Mouse (Mus musculus) embryonic facial prominence, embryonic 11.5 days (tissue): ENCODE measurements around the gene Trim37. TPM values are rescaled to one million over a fixed set of nuclear protein-coding genes. Genes with fewer than 3 reads are reported as not detected.

ENCODE experiments used
- ATAC-seq: fragments of 200-750 bp; cut with Nextera tagmentation; replicated peaks from 2 replicates; pipeline ENCODE4 v1.8.0; 2017; ENCODE audit warnings: low read depth; ENCODE audit not compliant: insufficient number of reproducible peaks, low FRiP score, low TSS enrichment
- DNase-seq: peaks from one replicate; pipeline ENCODE4 v3.0.0-alpha.2; 2015; ENCODE audit warnings: low spot score
- H3K27ac ChIP-seq: fragments of 300-500 bp; sonication (generic); replicated peaks from 2 replicates; pipeline ENCODE4 v1.5.1; 2014; ENCODE audit warnings: mild to moderate bottlenecking, low read depth, low read length, control low read depth
- H3K27me3 ChIP-seq: fragments of 300-500 bp; sonication (generic); 2 replicates; pipeline ENCODE4 v1.6.1; 2014; ENCODE audit warnings: mild to moderate bottlenecking, low read length, moderate library complexity, mixed read lengths; ENCODE audit not compliant: control insufficient read depth, insufficient read depth
- H3K36me3 ChIP-seq: fragments of 300-500 bp; sonication (generic); replicated peaks from 2 replicates; pipeline ENCODE4 v1.6.1; 2014; ENCODE audit warnings: low read depth, mild to moderate bottlenecking, low read length, moderate library complexity, mixed read lengths; ENCODE audit not compliant: control insufficient read depth, insufficient read depth
- H3K4me1 ChIP-seq: fragments of 300-500 bp; sonication (generic); 2 replicates; pipeline ENCODE4 v1.6.1; 2014; ENCODE audit warnings: low read length, mixed read lengths; ENCODE audit not compliant: control insufficient read depth, insufficient read depth
- H3K4me2 ChIP-seq: fragments of 300-500 bp; sonication (generic); 2 replicates; pipeline ENCODE4 v1.6.1; 2014; ENCODE audit warnings: low read depth, mild to moderate bottlenecking, control low read depth, low read length, moderate library complexity
- H3K4me3 ChIP-seq: fragments of 300-500 bp; sonication (generic); 2 replicates; pipeline ENCODE4 v1.5.1; 2014; ENCODE audit warnings: low read depth, low read length, control low read depth
- H3K9ac ChIP-seq: fragments of 300-500 bp; sonication (generic); replicated peaks from 2 replicates; pipeline ENCODE4 v1.6.1; 2014; ENCODE audit warnings: mild to moderate bottlenecking, control low read depth, low read length
- H3K9me3 ChIP-seq: fragments of 300-500 bp; sonication (generic); replicated peaks from 2 replicates; pipeline ENCODE4 v1.6.1; 2016; ENCODE audit warnings: mild to moderate bottlenecking, low read length, inconsistent platforms, mixed read lengths; ENCODE audit not compliant: control insufficient read depth
- WGBS: fragments of 180-500 bp; shearing (Covaris S2); extraction: QIAGEN DNeasy Blood & Tissue Kit; methylation state at CpG from one replicate; pipeline ENCODE4 v1.1.7; 2014; 5-methylcytosine and 5-hydroxymethylcytosine counted together
- polyA plus RNA-seq: library from polyadenylated mRNA; unstranded; fragments of >200 nt; fragmentation: Nextera tagmentation; extraction: Ambion mirVana; gene quantifications from 2 replicates; pipeline ENCODE4 v1.2.1, GENCODE M21; 2014

Trim37 gene
- polyA plus RNA-seq, 1 experiment from 2014 or later, result 45.2 TPM

DNA sequence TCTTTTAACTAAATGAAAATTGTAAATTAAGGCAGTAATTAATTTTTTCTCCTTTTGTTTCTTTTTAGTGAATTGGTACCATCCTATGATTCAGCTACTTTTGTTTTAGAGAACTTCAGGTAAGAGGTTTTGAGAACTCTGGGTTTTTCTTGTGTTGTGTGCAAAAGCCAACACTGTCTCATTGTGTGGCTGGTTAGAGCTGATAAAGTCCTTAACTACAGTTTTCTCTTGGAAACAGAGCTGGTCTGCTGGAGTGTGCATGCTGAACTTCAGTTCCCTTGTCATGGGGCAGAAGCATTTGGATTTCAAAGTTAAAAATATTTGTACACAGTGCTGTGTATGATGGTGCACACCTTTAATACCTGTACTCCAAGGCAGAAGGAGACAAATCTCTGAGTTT, 36.9 kb downstream of the Trim37 start:
- ATAC-seq (no peak), DNase-seq (no peak)
- no peak overlapping the region for H3K9ac ChIP-seq
- no peaks in the 10 kb centered on the region for H3K27me3 ChIP-seq
- no peaks in the 10 kb centered on the region for H3K9me3 ChIP-seq
- no peak overlapping the region for H3K27ac ChIP-seq
- H3K4me1 ChIP-seq, result no peaks in the 10 kb centered on the region
- peaks cover 5% of the 10 kb centered on the region; the same call in 1 of the 2 replicates for H3K36me3 ChIP-seq
- H3K4me2 ChIP-seq, result no peak overlapping the region
- H3K4me3 ChIP-seq, result no peak overlapping the region

GRCm38 (mm10) chr11:87173625-87174024, 46.7 kb downstream of the Trim37 start:
- Histone ChIP-seq H3K9me3 (no peaks in the 10 kb centered on the region), H3K9ac (no peak overlapping the region), H3K27me3 (no peaks in the 10 kb centered on the region), H3K36me3 (peaks cover 3% of the 10 kb centered on the region), H3K27ac (no peak overlapping the region), H3K4me1 (no peaks in the 10 kb centered on the region), H3K4me3 (no peak overlapping the region), H3K4me2 (no peak overlapping the region)
- DNase-seq, result no peak
- 90% methylated on average over 5 of the region's 5 CpGs for WGBS
- ATAC-seq, result no peak

DNA sequence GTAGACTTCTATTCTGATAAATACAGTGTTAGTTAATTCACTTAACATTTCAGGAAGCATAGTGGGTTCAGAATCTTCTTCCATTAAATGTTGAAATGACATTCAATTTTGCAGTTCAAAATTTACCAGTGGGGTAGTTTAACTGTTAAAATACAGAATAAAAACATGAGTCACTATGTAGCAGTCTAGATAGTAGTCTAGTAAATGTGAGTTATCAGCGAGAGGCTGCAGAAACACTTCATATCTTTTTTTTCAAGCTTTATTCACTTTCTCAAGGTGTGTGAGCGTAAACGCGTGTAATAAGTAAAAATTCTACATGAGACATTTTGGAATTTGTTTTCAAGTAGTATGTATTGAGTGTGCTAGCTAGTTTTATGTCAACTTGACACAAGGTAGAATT, 48.2 kb downstream of the Trim37 start:
- Histone ChIP-seq H3K27me3 (no peaks in the 10 kb centered on the region), H3K4me1 (no peaks in the 10 kb centered on the region), H3K36me3 (no peaks in the 10 kb centered on the region; the same call in 1 of the 2 replicates), H3K9ac (no peak overlapping the region), H3K4me3 (no peak overlapping the region), H3K4me2 (no peak overlapping the region), H3K27ac (no peak overlapping the region), H3K9me3 (no peaks in the 10 kb centered on the region)
- WGBS, result 95% methylated on average over 4 of the region's 4 CpGs
- DNase-seq, result no peak
- ATAC-seq, result no peak

DNA sequence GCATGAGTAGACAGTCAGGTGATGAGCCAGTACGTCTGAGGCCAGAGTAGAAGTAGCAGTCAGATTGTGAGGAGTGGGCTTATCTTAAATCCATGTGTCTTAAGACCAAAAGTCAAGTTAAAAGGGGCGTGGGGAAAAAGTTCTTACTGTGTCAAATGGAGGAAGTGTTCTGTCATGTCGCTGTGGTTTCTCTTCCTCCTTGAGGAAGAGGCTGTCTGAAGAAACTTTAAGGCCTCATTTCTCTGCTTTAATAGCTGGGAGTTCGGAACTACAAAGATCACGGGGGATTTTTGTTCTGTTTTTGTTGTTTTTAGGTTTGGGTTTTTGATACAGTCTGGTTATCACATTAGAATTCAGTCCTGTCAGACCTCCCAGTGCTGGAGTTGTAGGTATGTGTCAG, 85.4 kb downstream of the Trim37 start:
- Histone ChIP-seq H3K27me3 (no peaks in the 10 kb centered on the region), H3K9ac (no peak overlapping the region), H3K4me3 (no peak overlapping the region), H3K4me1 (no peaks in the 10 kb centered on the region), H3K4me2 (no peak overlapping the region), H3K36me3 (no peaks in the 10 kb centered on the region), H3K9me3 (no peaks in the 10 kb centered on the region), H3K27ac (no peak overlapping the region)
- DNase-seq (no peak), ATAC-seq (no peak)
- 82% methylated on average over 5 of the region's 5 CpGs for WGBS

DNA sequence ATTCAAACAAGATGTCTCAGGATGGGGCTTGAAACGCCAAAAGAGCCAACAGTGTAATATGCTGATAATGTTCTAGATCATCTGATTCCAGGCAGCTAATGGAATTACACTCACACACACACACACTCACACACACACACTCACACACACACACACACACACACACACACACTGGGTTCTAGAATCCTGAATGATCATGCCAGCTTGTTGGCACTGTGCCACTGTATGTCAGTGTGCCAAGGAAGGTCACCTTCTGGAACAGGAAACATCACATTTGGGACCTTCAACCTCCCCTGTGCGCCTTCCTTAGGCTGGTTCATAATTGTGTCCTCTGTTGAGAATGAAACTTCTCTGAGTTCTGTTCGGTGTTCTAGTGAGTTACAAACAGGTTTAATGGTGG, 95.8 kb downstream of the Trim37 start:
- no peaks in the 10 kb centered on the region for H3K4me1 ChIP-seq
- no peak overlapping the region for H3K4me2 ChIP-seq
- WGBS, result 84% methylated on average over 3 of the region's 3 CpGs
- no peak overlapping the region for H3K9ac ChIP-seq
- H3K27ac ChIP-seq, result no peak overlapping the region
- H3K27me3 ChIP-seq, result no peaks in the 10 kb centered on the region
- H3K36me3 ChIP-seq, result no peaks in the 10 kb centered on the region
- ATAC-seq (no peak), DNase-seq (no peak)
- no peaks in the 10 kb centered on the region for H3K9me3 ChIP-seq
- no peak overlapping the region for H3K4me3 ChIP-seq

- H3K36me3 ChIP-seq, result no peaks in the 10 kb centered on the region
- no peak overlapping the region for H3K9ac ChIP-seq
- H3K4me3 ChIP-seq, result no peak overlapping the region
- H3K4me1 ChIP-seq, result no peaks in the 10 kb centered on the region
- no peaks in the 10 kb centered on the region for H3K9me3 ChIP-seq
- ATAC-seq, result no peak
- H3K4me2 ChIP-seq, result no peak overlapping the region
- no peak overlapping the region for H3K27ac ChIP-seq
- DNase-seq, result no peak
- H3K27me3 ChIP-seq, result no peaks in the 10 kb centered on the region
- 85% methylated on average over 5 of the region's 5 CpGs for WGBS
Observed at GRCm38 (mm10) chr11:87227056-87227455, 100.2 kb downstream of the Trim37 start.

- 90% methylated on average over 5 of the region's 5 CpGs for WGBS
- no peaks in the 10 kb centered on the region for H3K27me3 ChIP-seq
- H3K4me1 ChIP-seq, result no peaks in the 10 kb centered on the region
- no peaks in the 10 kb centered on the region for H3K9me3 ChIP-seq
- ATAC-seq (no peak), DNase-seq (no peak)
- no peaks in the 10 kb centered on the region for H3K36me3 ChIP-seq
- H3K4me3 ChIP-seq, result no peak overlapping the region
- no peak overlapping the region for H3K27ac ChIP-seq
- H3K9ac ChIP-seq, result no peak overlapping the region
- H3K4me2 ChIP-seq, result no peak overlapping the region
Observed at GRCm38 (mm10) chr11:87233377-87233776, 106.5 kb downstream of the Trim37 start.

- ATAC-seq, result no peak
- Histone ChIP-seq H3K27me3 (no peaks in the 10 kb centered on the region), H3K4me3 (no peak overlapping the region), H3K4me2 (no peak overlapping the region), H3K9me3 (no peaks in the 10 kb centered on the region), H3K27ac (no peak overlapping the region), H3K9ac (no peak overlapping the region), H3K36me3 (no peaks in the 10 kb centered on the region), H3K4me1 (no peaks in the 10 kb centered on the region)
- DNase-seq, result no peak
- 87% methylated on average over 12 of the region's 12 CpGs for WGBS
Observed at GRCm38 (mm10) chr11:87234743-87235485, 108.0 kb downstream of the Trim37 start.
